14 mouse cellular contexts compared by ENCODE assay signal in genomic region chr17:28709552-28710290, GRCm38 (mm10). TPM values are rescaled to one million over a fixed set of nuclear protein-coding genes. Genes with fewer than 3 reads are reported as not detected.
DNase-seq lines count a peak whose midpoint lies in the region; ATAC-seq and TF ChIP-seq lines count a peak whose summit lies in the region.
"Had no signal": no experiment of that assay in that cellular context is flagged by ENCODE, and none has a peak within 500 bp of the region (broad histone marks: within the 10 kb centered on the region; RNA-seq: fewer than 3 reads in every experiment).

No protein-coding gene starts in this region.

- no peaks in the 10 kb centered on the region for H3K27me3 ChIP-seq in intestine, embryonic 16.5 days (replicated peaks; ENCODE audit: control insufficient read depth, insufficient read depth, low read length)
- H3K27me3 ChIP-seq in midbrain, embryonic 14.5 days (ENCODE audit: control insufficient read depth, insufficient read depth, low read length), result no peaks in the 10 kb centered on the region
- H3K27me3 ChIP-seq: embryonic facial prominence, embryonic 15.5 days; limb, embryonic 15.5 days had no signal

- intact Hi-C loops in left cerebral cortex, adult 2 months (cut with DNase I), result no loop called here
- intact Hi-C loops in left cerebral cortex, postnatal 25 days (cut with DNase I), result no loop called here

- no peak for TF ChIP-seq POLR2A in bone marrow macrophage, adult 2 months (IDR thresholded peaks at IDR 0.05; ENCODE audit: borderline replicate concordance, low read depth, low read length)

- H3K4me2 ChIP-seq in intestine, embryonic 16.5 days (ENCODE audit: low read depth, low read length), result no peak overlapping the region
- no peak overlapping the region for H3K4me2 ChIP-seq in midbrain, embryonic 14.5 days (ENCODE audit: low read length)
- H3K4me2 ChIP-seq: embryonic facial prominence, embryonic 15.5 days; limb, embryonic 15.5 days had no signal

- H3K4me1 ChIP-seq in bone marrow macrophage, adult 2 months (ENCODE audit: control insufficient read depth, insufficient read depth, low read length), result peaks cover 65% of the 10 kb centered on the region
- H3K4me1 ChIP-seq in intestine, embryonic 16.5 days (ENCODE audit: control insufficient read depth, insufficient read depth, low read length), result peaks cover 44% of the 10 kb centered on the region
- H3K4me1 ChIP-seq in midbrain, embryonic 14.5 days (ENCODE audit: control insufficient read depth, insufficient read depth, low read length), result no peaks in the 10 kb centered on the region

- peak; percentile 37 for ATAC-seq in intestine, embryonic 16.5 days
- ATAC-seq in neutrophil, adult 5-6 weeks (ENCODE audit: extremely low read depth, insufficient number of reproducible peaks, low FRiP score, poor library complexity, severe bottlenecking), result peak; percentile 30; the same call in 1 of the 2 replicates
- ATAC-seq in midbrain, embryonic 14.5 days (ENCODE audit: low FRiP score, low TSS enrichment), result no peak

- H3K4me3 ChIP-seq in left cerebral cortex, adult 2 months, result no peak overlapping the region
- peak overlapping the region; percentile 5 for H3K4me3 ChIP-seq in bone marrow macrophage, adult 2 months (ENCODE audit: insufficient read depth, low read length)
- no peak overlapping the region for H3K4me3 ChIP-seq in intestine, embryonic 16.5 days (ENCODE audit: low read length)
- no peak overlapping the region for H3K4me3 ChIP-seq in midbrain, embryonic 14.5 days (replicated peaks; ENCODE audit: low read depth, low read length)
- H3K4me3 ChIP-seq: embryonic facial prominence, embryonic 15.5 days; limb, embryonic 15.5 days had no signal

- DNase-seq in left cerebral cortex, adult 2 months (ENCODE audit: extremely low spot score in 1 of 2, low spot score in 2 of 2), result no peak
- DNase-seq in left cerebral cortex, postnatal 25 days (ENCODE audit: low spot score in 2 of 2), result no peak
- no peak for DNase-seq in cerebellum, adult 9-11 months
- no peak for DNase-seq in midbrain, embryonic 14.5 days
- DNase-seq: cerebellum, adult 11 months; heart, postnatal 14 days; right cerebral cortex, adult 18-20 months; thymus, adult 18-20 months had no signal

- H3K27ac ChIP-seq in left cerebral cortex, adult 2 months, result peak overlapping the region; percentile 12; the same call in 1 of the 2 replicates
- peak overlapping the region; percentile 99 for H3K27ac ChIP-seq in bone marrow macrophage, adult 2 months (ENCODE audit: insufficient read depth, low read depth, low read length)
- peak overlapping the region; percentile 45 for H3K27ac ChIP-seq in intestine, embryonic 16.5 days (ENCODE audit: low read length)
- no peak overlapping the region for H3K27ac ChIP-seq in midbrain, embryonic 14.5 days (replicated peaks; ENCODE audit: low read depth, low read length)
- H3K27ac ChIP-seq: embryonic facial prominence, embryonic 15.5 days; limb, embryonic 15.5 days had no signal

- H3K9me3 ChIP-seq in intestine, embryonic 16.5 days (ENCODE audit: control insufficient read depth, low read length), result no peaks in the 10 kb centered on the region
- no peaks in the 10 kb centered on the region for H3K9me3 ChIP-seq in midbrain, embryonic 14.5 days (ENCODE audit: control insufficient read depth, low read length)
- H3K9me3 ChIP-seq: embryonic facial prominence, embryonic 15.5 days; G1E; limb, embryonic 15.5 days had no signal

- H3K36me3 ChIP-seq in intestine, embryonic 16.5 days (ENCODE audit: control insufficient read depth, insufficient read depth, low read length), result peaks cover 12% of the 10 kb centered on the region
- H3K36me3 ChIP-seq in midbrain, embryonic 14.5 days (ENCODE audit: control insufficient read depth, insufficient read depth, low read length), result peaks cover 10% of the 10 kb centered on the region

- no peak overlapping the region for H3K9ac ChIP-seq in intestine, embryonic 16.5 days (ENCODE audit: low read depth, low read length)
- no peak overlapping the region for H3K9ac ChIP-seq in midbrain, embryonic 14.5 days (replicated peaks; ENCODE audit: low read length)
- H3K9ac ChIP-seq: embryonic facial prominence, embryonic 15.5 days; limb, embryonic 15.5 days had no signal

- no peak for TF ChIP-seq CTCF in left cerebral cortex, adult 2 months (IDR thresholded peaks at IDR 0.05)
- peak; percentile 16; the same call in 1 of the 2 replicates for TF ChIP-seq CTCF in bone marrow macrophage, adult 2 months (IDR thresholded peaks at IDR 0.05; ENCODE audit: low read depth, low read length)

- WGBS in intestine, embryonic 16.5 days, result 55% methylated on average over 8 of the region's 8 CpGs
- WGBS in midbrain, embryonic 14.5 days, result 94% methylated on average over 8 of the region's 8 CpGs

RNA-seq across cellular contexts. Expression of gene AC170998.1, which starts 16.2 kb away (rescaled TPM):
- total RNA-seq in left cerebral cortex, adult 2 months (2021), result 1 to 10 TPM; 1.6 to 3.3 TPM
- 1 to 10 TPM; 2.2 to 3.6 TPM for total RNA-seq in left cerebral cortex, postnatal 25 days (2021)
- polyA plus RNA-seq in bone marrow macrophage, adult 2 months (2012; ENCODE audit: insufficient read depth, insufficient read length, missing spikeins), result 4.0 and 11.4 TPM in 2 replicates
- 2.1 TPM in 2 replicates for polyA plus RNA-seq in intestine, embryonic 16.5 days (2015; fragmentation: Nextera tagmentation; extraction: Ambion mirVana)
- 18.3 and 18.7 TPM in 2 replicates for total RNA-seq in neutrophil, adult 5-6 weeks (2017)
- 2.1 TPM in 2 replicates for polyA plus RNA-seq in midbrain, embryonic 14.5 days (2014; fragmentation: Nextera tagmentation; extraction: Ambion mirVana)
- polyA plus RNA-seq: G1E had no signal

RNA-seq across cellular contexts. Expression of gene Mapk14, which starts 18.6 kb away (rescaled TPM):
- 10 to 100 TPM; 86.2 to 88.2 TPM for total RNA-seq in left cerebral cortex, adult 2 months (2021)
- 10 to 100 TPM; 91.8 to 92.8 TPM for total RNA-seq in left cerebral cortex, postnatal 25 days (2021)
- polyA plus RNA-seq in bone marrow macrophage, adult 2 months (2012; ENCODE audit: insufficient read depth, insufficient read length, missing spikeins), result 192 and 195 TPM in 2 replicates
- 34.5 and 37.5 TPM in 2 replicates for polyA plus RNA-seq in intestine, embryonic 16.5 days (2015; fragmentation: Nextera tagmentation; extraction: Ambion mirVana)
- 197 and 202 TPM in 2 replicates for total RNA-seq in neutrophil, adult 5-6 weeks (2017)
- 26.8 and 32.7 TPM in 2 replicates for polyA plus RNA-seq in midbrain, embryonic 14.5 days (2014; fragmentation: Nextera tagmentation; extraction: Ambion mirVana)

RNA-seq across cellular contexts. Expression of gene Slc26a8, which starts 19.7 kb away (rescaled TPM):
- total RNA-seq in left cerebral cortex, adult 2 months (2021), result 1 to 10 TPM; 7.4 to 7.7 TPM
- 1 to 10 TPM; 6.6 to 8.0 TPM for total RNA-seq in left cerebral cortex, postnatal 25 days (2021)
- polyA plus RNA-seq in bone marrow macrophage, adult 2 months (2012; ENCODE audit: insufficient read depth, insufficient read length, missing spikeins), result 0.95 TPM in 1 of 2 replicates, not detected in the other
- polyA plus RNA-seq in intestine, embryonic 16.5 days (2015; fragmentation: Nextera tagmentation; extraction: Ambion mirVana), result 0.17 and 0.28 TPM in 2 replicates
- total RNA-seq in neutrophil, adult 5-6 weeks (2017), result 2.0 and 2.8 TPM in 2 replicates
- polyA plus RNA-seq in midbrain, embryonic 14.5 days (2014; fragmentation: Nextera tagmentation; extraction: Ambion mirVana), result 1.4 and 1.8 TPM in 2 replicates

RNA-seq across cellular contexts. Expression of gene Mapk13, which starts 59.4 kb away (rescaled TPM):
- 1 to 10 TPM; 1.6 to 1.7 TPM for total RNA-seq in left cerebral cortex, adult 2 months (2021)
- 1 to 10 TPM; 1.0 to 1.2 TPM for total RNA-seq in left cerebral cortex, postnatal 25 days (2021)
- polyA plus RNA-seq in bone marrow macrophage, adult 2 months (2012; ENCODE audit: insufficient read depth, insufficient read length, missing spikeins), result 0.27 TPM in 1 of 2 replicates, not detected in the other
- 259 and 260 TPM in 2 replicates for polyA plus RNA-seq in intestine, embryonic 16.5 days (2015; fragmentation: Nextera tagmentation; extraction: Ambion mirVana)
- total RNA-seq in neutrophil, adult 5-6 weeks (2017), result 21.1 and 22.0 TPM in 2 replicates
- polyA plus RNA-seq in midbrain, embryonic 14.5 days (2014; fragmentation: Nextera tagmentation; extraction: Ambion mirVana), result 0.19 and 0.61 TPM in 2 replicates
- polyA plus RNA-seq: G1E had no signal
